Comparison of ENCODE assay signal across 8 mouse cellular contexts in the genomic region with DNA sequence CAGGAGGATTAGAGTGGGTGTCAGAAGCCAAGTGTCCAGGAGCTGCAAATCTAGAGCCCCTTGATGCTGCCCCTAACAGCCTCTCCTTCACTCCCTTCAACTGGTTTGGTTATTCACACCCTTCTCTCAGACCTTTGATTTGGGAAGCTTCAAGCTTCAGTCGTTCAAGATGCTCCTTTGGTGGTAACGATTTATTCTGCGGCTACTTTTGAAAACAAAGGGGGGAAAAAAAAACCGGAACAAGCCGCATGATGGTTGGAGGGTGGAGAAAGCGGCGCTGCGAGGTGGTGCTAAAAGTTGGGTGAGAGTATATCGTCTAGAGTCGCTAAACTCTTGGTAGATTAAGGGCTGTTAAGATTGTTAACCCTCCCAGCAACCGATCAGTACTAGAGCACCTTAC. TPM values are rescaled to one million over a fixed set of nuclear protein-coding genes. Genes with fewer than 3 reads are reported as not detected.
DNase-seq lines count a peak whose midpoint lies in the region; ATAC-seq and TF ChIP-seq lines count a peak whose summit lies in the region.

No protein-coding gene starts in this region.

- H3K9ac ChIP-seq in heart, embryonic 13.5 days = peak overlapping the region; percentile 92
- H3K9ac ChIP-seq in ES-E14 (ENCODE audit: insufficient read depth, low read depth, low read length, poor library complexity, severe bottlenecking) = peak overlapping the region; percentile 83
- H3K9ac ChIP-seq in heart, postnatal 0 days (replicated peaks; ENCODE audit: low read depth, low read length) = peak overlapping the region; percentile 81

- no peak for TF ChIP-seq EP300 in heart, postnatal 0 days (IDR thresholded peaks at IDR 0.05; ENCODE audit: low read depth)

- H3K4me3 ChIP-seq in heart, embryonic 13.5 days = peak overlapping the region; percentile 71
- H3K4me3 ChIP-seq in ES-E14 (ENCODE audit: insufficient read depth in 1 of 2, low read depth in 1 of 2, low read length in 2 of 2, poor library complexity in 1 of 2, severe bottlenecking in 1 of 2) = peak overlapping the region; percentile 85 to 92
- H3K4me3 ChIP-seq in heart, postnatal 0 days (ENCODE audit: low read depth, low read length) = peak overlapping the region; percentile 92
- peak overlapping the region; percentile 93 for H3K4me3 ChIP-seq in megakaryocyte, embryonic 14.5 days (replicated peaks)

- peaks cover 30% of the 10 kb centered on the region for H3K27me3 ChIP-seq in heart, embryonic 13.5 days (replicated peaks)
- H3K27me3 ChIP-seq in heart, postnatal 0 days (ENCODE audit: control insufficient read depth, insufficient read depth, low read length) = 0 out of 2 replicates have a peak, but pooled peaks cover 16% of the 10 kb centered on the region
- peaks cover 66% of the 10 kb centered on the region for H3K27me3 ChIP-seq in megakaryocyte, embryonic 14.5 days (replicated peaks)

- in situ Hi-C loops in ES-E14 (cut with MboI; ENCODE audit: low sequenced_read_pairs in 2 of 2, unreplicated experiment in 2 of 2) = no loop called here

- peak overlapping the region; percentile 95 for H3K4me2 ChIP-seq in heart, embryonic 13.5 days
- peak overlapping the region; percentile 94 for H3K4me2 ChIP-seq in heart, postnatal 0 days (ENCODE audit: low read depth, low read length)

- peak overlapping the region; percentile 89 for H3K27ac ChIP-seq in heart, embryonic 13.5 days (replicated peaks)
- no peak overlapping the region for H3K27ac ChIP-seq in ES-E14 (ENCODE audit: insufficient read depth, low read depth, low read length, poor library complexity, severe bottlenecking)
- H3K27ac ChIP-seq in heart, postnatal 0 days (ENCODE audit: low read depth) = peak overlapping the region; percentile 91

- peaks cover 50% of the 10 kb centered on the region for H3K4me1 ChIP-seq in heart, embryonic 13.5 days
- H3K4me1 ChIP-seq in ES-E14 (ENCODE audit: control insufficient read depth in 2 of 2, insufficient read depth in 2 of 2, low read length in 2 of 2, poor library complexity in 1 of 2) = peaks cover 2 to 24% of the 10 kb centered on the region in 2 experiments
- H3K4me1 ChIP-seq in heart, postnatal 0 days (ENCODE audit: control insufficient read depth, insufficient read depth) = peaks cover 35% of the 10 kb centered on the region
- H3K4me1 ChIP-seq in megakaryocyte, embryonic 14.5 days = peaks cover 74% of the 10 kb centered on the region

- ATAC-seq in heart, embryonic 13.5 days (ENCODE audit: extremely low read depth, insufficient number of reproducible peaks, low FRiP score, low TSS enrichment) = no peak
- ATAC-seq in heart, postnatal 0 days (ENCODE audit: insufficient read depth, low read depth) = no peak

- DNase-seq in heart, postnatal 4 days = no peak
- DNase-seq in ES-E14 (ENCODE audit: low read depth, low spot score) = peak; percentile 17
- no peak for DNase-seq in heart, postnatal 0 days (ENCODE audit: low spot score)
- no peak for DNase-seq in layer of hippocampus, postnatal 25 days (ENCODE audit: extremely low spot score in 1 of 2, low spot score in 1 of 2)
- DNase-seq in layer of hippocampus, adult 8-10 months (ENCODE audit: low spot score in 2 of 2) = no peak
- no peak for DNase-seq in spleen, adult 18-20 months

- no peaks in the 10 kb centered on the region for H3K9me3 ChIP-seq in heart, embryonic 13.5 days
- H3K9me3 ChIP-seq in ES-E14 (ENCODE audit: control insufficient read depth, insufficient read depth, low read depth, low read length) = no peaks in the 10 kb centered on the region
- no peaks in the 10 kb centered on the region for H3K9me3 ChIP-seq in heart, postnatal 0 days (replicated peaks; ENCODE audit: control insufficient read depth, low read length)
- no peaks in the 10 kb centered on the region for H3K9me3 ChIP-seq in megakaryocyte, embryonic 14.5 days

- TF ChIP-seq CTCF in heart, postnatal 0 days (IDR thresholded peaks at IDR 0.05; ENCODE audit: low read depth) = no peak

- no peaks in the 10 kb centered on the region for H3K36me3 ChIP-seq in heart, embryonic 13.5 days
- no peaks in the 10 kb centered on the region for H3K36me3 ChIP-seq in ES-E14 (ENCODE audit: control insufficient read depth, insufficient read depth, low read length, poor library complexity, severe bottlenecking)
- H3K36me3 ChIP-seq in heart, postnatal 0 days (replicated peaks; ENCODE audit: control insufficient read depth, insufficient read depth, low read length) = no peaks in the 10 kb centered on the region
- no peaks in the 10 kb centered on the region for H3K36me3 ChIP-seq in megakaryocyte, embryonic 14.5 days (replicated peaks; ENCODE audit: low read length)

- WGBS in heart, embryonic 13.5 days = 2% methylated on average over 11 of the region's 11 CpGs
- under 1% methylated on average over 11 of the region's 11 CpGs for WGBS in heart, postnatal 0 days

TF ChIP-seq in ES-E14, 5 proteins besides CTCF, POLR2A, EP300 and RAD21:
- TF ChIP-seq ZC3H11A (IDR thresholded peaks at IDR 0.05; ENCODE audit: borderline replicate concordance, low read depth, low read length) (no peak), ZNF384 (IDR thresholded peaks at IDR 0.05; ENCODE audit: low read depth, low read length) (0 out of 2 replicates have a peak, but pooled peaks have one; percentile 9)

RNA-seq across cellular contexts. Expression of gene Plekhg3, which starts 3.5 kb away (rescaled TPM):
- polyA plus RNA-seq in heart, embryonic 13.5 days (2015; fragmentation: Nextera tagmentation; extraction: Ambion mirVana) = 6.5 and 7.2 TPM in 2 replicates
- 10 to 100 TPM; 29.5 TPM for total RNA-seq in heart, postnatal 4 days (2021)
- 10.9 and 12.1 TPM in 2 replicates for total RNA-seq in ES-E14 (2012; rRNA removed)
- 17.7 and 21.7 TPM in 2 replicates for total RNA-seq in heart, postnatal 0 days (2014; rRNA removed; ENCODE audit: low replicate concordance)
- polyA plus RNA-seq in heart, postnatal 0 days (2015; fragmentation: Nextera tagmentation; extraction: Ambion mirVana) = 3.7 TPM in 2 replicates
- polyA plus RNA-seq in megakaryocyte, embryonic 14.5 days (2012; ENCODE audit: insufficient read depth, low replicate concordance) = 2.2 and 4.4 TPM in 2 replicates
- 10 to 100 TPM; 23.2 to 27.5 TPM for total RNA-seq in layer of hippocampus, postnatal 25 days (2021)
- total RNA-seq in layer of hippocampus, adult 8-10 months (2022) = 10 to 100 TPM; 23.4 to 28.6 (median 24.9) TPM
